Mouse (Mus musculus): Measurements from ENCODE around the gene Olfr553.
"Not testable (repeated sequence)": the region's sequence is repeated elsewhere in the genome, so short reads cannot be mapped to it uniquely, and the experiment has no call there.

Gene Olfr553

DNA sequence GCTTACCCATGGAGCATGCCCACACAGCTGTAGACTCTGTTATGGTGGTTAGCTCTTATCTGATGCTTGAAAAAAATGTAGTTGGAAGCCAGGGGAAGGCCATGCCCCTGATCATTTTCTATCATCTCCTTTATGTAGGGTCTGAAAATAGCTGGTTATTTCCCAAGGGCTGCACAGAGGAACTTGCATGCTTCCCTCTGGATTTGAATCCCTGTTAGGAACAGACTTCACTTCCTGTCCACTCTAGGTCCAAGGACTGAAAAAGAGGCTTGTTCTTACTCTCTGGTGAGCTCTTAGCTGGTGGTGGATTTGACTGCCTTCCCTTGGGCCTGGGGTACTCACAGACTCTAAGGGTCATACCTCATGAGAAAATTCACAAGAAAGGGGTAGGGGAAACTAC, at the start of gene Olfr553:
Gene Olfr553, minus strand, starts transcription at position 101 of the 400 bp plus-strand sequence.
- DNase-seq: no peak

GRCm38 (mm10) chr7:102665378-102665777, 47.4 kb upstream of the Olfr553 start:
- DNase-seq: no peak

DNA sequence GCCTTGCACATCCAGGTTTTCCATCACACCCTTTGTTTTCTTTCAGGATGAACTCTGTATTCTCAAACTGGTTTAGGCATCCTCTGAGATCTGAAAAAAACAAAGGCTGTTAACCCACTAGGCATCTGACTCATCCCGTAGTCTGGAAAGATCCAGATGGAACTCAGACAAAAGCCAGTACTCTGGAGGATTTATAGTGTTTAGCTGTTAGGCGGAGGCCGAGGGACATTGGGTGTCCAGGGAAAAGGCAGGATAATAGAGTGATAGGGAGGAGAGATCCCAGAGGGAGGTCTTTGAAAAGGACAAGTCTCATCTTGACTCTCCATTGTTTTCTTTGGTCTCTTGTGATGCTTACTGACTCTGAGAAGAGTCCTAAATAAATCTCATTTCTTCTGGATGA, 46.6 kb upstream of the Olfr553 start, which contains the start of gene Olfr556:
Gene Olfr556, plus strand, starts transcription at position 301 of the 400 bp plus-strand sequence.
- no peak for DNase-seq

DNA sequence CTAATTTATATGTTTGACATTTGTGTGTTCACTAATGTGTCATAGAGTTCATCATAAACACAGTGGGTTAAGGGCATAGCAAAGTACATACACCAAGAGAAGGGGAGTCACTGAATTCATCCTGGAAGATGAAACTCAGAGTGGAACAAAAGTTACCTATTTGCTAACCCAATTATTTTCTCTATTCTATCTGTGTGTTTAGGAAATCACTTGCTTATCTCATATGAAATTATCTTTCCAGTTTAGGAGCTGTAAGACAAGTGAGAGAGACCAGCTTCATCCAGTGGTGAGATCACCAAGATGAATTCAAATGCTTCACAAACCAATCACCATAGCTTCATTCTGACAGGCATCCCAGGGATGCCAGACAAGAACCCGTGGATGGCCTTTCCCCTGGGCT, 40.5 kb upstream of the Olfr553 start, which contains the start of gene Olfr555:
Gene Olfr555, plus strand, starts transcription at position 301 of the 400 bp plus-strand sequence.
- no peak for DNase-seq

DNA sequence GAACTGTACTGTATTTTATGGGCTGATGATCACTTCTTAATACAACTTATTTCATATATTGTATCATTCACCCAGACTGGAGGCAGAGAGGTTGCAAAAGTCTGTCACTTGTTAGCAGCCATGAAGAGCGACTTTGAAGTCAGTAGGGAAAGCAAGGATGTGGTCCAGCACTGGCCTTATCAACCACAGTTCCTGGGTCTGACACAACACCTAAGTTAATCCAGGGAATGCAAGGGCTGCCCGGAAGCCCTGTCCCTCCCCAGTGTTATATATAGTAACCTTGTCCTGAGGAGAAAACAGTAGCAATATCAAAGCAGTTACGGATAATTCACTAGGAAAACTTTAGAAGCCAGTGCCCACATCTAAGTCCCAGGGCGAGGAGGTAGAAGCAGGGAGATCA, 26.9 kb upstream of the Olfr553 start:
- DNase-seq: not testable (repeated sequence)

DNA sequence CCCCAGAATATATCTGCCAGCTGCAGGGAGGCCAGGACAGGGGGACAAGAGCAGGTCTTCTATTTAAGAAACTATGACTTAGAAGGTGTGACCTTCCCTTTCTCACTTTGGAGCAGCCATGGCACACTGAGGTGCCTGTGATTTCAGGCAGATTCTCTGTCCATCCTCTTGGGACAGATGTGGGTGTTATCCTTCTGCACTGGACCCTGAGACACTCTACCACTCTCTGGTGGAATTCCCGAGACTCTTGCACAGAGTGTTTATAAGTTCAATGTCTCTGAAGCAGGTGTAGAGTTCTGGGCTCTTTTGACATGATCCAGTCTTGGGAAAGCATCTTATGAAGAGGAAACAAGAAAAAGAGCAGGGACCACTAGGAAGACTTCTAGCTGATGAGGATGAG, 20.1 kb upstream of the Olfr553 start, which contains the start of gene Olfr554:
Gene Olfr554, plus strand, starts transcription at position 301 of the 400 bp plus-strand sequence.
- no peak for DNase-seq

- DNase-seq: peak; percentile 51
Observed at GRCm38 (mm10) chr7:102636665-102637064, 18.6 kb upstream of the Olfr553 start.

GRCm38 (mm10) chr7:102620368-102620767, 2.4 kb upstream of the Olfr553 start:
- DNase-seq: not testable (repeated sequence)

DNA sequence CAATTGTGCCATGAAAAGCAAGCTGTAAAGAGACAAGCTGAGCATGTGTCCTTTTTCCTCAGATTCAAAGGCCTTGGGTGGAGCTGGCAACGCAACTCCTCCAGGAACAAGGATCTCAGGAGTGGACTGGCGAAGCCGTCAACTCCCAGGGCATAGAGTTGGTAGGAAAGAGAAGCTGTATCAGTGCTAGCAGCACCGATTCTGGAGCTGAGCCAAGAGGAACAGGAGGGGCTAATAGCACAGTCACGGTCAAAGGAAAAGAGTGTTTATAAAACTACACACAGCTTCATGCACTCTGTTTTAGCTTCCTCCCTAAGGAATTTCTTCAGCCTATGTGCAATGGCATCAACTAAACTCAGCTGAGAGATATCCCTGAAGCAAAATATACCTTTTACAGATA, 1.6 kb upstream of the Olfr553 start:
- DNase-seq: no peak

- no peak for DNase-seq
Observed at GRCm38 (mm10) chr7:102597378-102598031, 20.5 kb downstream of the Olfr553 start, which contains the start of gene Olfr552. Olfr552 (plus strand) TSS chr7:102597770.

GRCm38 (mm10) chr7:102591786-102592185, 26.2 kb downstream of the Olfr553 start, which contains the start of gene Olfr551:
Olfr551 (minus strand) TSS chr7:102591886.
- no peak for DNase-seq

DNA sequence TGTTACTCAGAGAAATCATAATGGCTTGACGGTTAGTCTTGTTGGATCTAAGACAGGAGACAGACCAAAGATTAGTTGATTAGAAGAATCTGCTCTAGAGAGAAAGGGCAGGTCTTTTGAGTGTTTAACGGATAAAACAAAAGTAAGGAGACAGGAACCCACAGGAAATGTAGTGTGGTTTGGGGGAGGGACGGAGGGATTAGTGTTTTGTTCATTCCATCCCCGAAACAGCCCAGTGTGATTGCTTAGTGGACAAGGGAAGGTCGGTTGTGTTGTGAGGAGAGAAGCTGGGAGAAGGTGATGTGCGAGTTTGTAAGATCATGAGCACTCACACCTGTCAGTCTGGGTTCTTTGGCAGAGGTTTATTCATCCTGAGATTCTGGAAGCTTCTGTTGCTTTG, 42.0 kb downstream of the Olfr553 start:
- no peak for DNase-seq

GRCm38 (mm10) chr7:102573174-102573830, 44.7 kb downstream of the Olfr553 start:
- no peak for DNase-seq

GRCm38 (mm10) chr7:102571142-102571541, 46.9 kb downstream of the Olfr553 start, which contains the start of gene Olfr550:
Olfr550 (plus strand) TSS chr7:102571442.
- DNase-seq: no peak

- DNase-seq: no peak
Observed at GRCm38 (mm10) chr7:102566219-102566618, 51.8 kb downstream of the Olfr553 start.

DNA sequence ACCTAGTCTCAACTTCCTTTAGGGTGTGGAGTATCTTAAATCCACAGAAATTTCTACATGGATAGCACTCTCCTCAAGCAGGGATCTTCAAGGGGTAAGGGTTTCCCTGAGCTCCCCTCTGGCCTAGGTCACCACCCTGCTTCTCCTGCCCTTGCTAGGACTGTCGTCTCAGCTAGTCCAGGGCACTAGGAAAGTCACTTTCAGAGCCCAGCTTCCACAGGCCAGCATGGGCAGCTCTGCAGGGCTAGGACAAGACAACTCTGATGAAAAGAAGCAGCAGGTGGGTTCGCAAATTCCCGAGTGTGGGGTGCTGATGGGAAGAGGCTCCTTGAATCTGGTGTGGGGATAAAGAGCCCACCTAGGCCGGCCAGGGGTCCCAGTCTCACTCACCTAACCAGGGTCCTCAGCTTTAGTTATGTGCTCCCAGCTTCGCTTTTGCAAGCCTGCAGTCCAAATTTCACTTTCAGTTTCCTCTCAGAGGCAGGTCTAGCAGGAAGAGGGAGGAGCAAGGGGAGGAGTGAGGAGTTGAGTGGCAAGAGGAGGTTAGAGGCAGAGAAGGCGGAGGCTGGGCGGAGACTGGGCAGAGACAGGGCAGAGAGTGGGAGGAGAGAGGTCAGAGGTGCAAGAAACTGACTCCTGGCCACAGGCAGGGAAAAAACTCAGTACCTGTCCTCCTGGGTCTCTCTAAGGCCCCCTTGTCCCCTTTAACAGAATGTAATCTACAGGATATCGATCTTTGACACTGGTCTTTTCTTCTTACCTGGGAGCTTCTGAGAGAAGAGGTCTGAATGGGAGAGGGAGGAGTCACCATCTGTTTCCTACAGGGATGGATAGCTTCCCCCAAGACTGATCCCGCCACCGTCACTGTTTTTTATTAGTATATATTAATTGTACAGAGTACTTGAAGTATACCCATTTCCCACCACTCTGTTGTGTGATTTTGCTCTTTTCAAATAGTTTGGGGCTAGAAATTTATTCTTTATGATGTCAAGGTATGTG, 52.7 kb downstream of the Olfr553 start, which contains the start of gene Trim21:
Gene Trim21, minus strand, starts transcription at position 488 of the 999 bp plus-strand sequence.
- DNase-seq: peak; percentile 92

Measured in kidney, postnatal 14 days (tissue).